Mouse (Mus musculus): ENCODE measurements at regions not wholly inside any gene's neighbourhood (a gene's known extent, or its start where the extent isn't known, plus 50 kb on each side); places are given as distances from the start of the nearest gene placed in this dataset.

GRCm38 (mm10) chr4:125391269-125391668 is 99.2 kb upstream of the Grik3 start:
- no peaks in the 10 kb centered on the region for H3K27me3 ChIP-seq (ENCODE audit: control insufficient read depth, insufficient read depth, low read length)
- no peak overlapping the region for H3K4me3 ChIP-seq (ENCODE audit: control insufficient read depth, low read depth, low read length)
- TF ChIP-seq CTCF (IDR thresholded peaks at IDR 0.05; ENCODE audit: control insufficient read depth, insufficient read depth, insufficient replicate concordance, low read depth, low read length) (no peak), POLR2A (IDR thresholded peaks at IDR 0.05; ENCODE audit: control insufficient read depth, low read depth, low read length) (no peak)
- H3K36me3 ChIP-seq (ENCODE audit: control insufficient read depth, insufficient read depth, low read length), result no peaks in the 10 kb centered on the region
- H3K27ac ChIP-seq (ENCODE audit: control insufficient read depth, insufficient read depth, low read depth, low read length), result no peak overlapping the region
- no peaks in the 10 kb centered on the region for H3K4me1 ChIP-seq (ENCODE audit: control insufficient read depth, insufficient read depth, low read length)

DNA sequence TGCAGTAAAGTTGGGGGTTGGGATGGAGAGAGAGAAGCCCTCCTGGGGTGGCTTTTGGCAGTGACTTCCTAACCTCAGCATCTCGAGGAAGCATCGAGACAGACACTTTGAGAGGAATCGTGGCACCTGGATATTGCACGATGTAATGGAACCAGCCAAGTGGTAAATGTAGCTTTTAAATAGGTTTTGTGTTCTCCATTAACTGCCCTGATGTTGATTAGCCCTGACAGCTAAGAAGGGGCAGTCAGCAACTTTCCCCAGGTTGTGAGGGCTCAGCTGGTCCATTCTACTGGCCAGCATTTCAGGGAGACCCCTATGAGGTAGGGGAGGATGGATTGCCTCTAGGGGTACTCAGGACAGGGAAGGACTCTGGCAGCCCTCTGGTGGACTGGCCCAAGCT is 104.7 kb upstream of the Grik3 start:
- H3K4me1 ChIP-seq (ENCODE audit: control insufficient read depth, insufficient read depth, low read length), result no peaks in the 10 kb centered on the region
- H3K36me3 ChIP-seq (ENCODE audit: control insufficient read depth, insufficient read depth, low read length), result no peaks in the 10 kb centered on the region
- no peaks in the 10 kb centered on the region for H3K27me3 ChIP-seq (ENCODE audit: control insufficient read depth, insufficient read depth, low read length)
- no peak overlapping the region for H3K27ac ChIP-seq (ENCODE audit: control insufficient read depth, insufficient read depth, low read depth, low read length)
- H3K4me3 ChIP-seq (ENCODE audit: control insufficient read depth, low read depth, low read length), result no peak overlapping the region
- TF ChIP-seq POLR2A (IDR thresholded peaks at IDR 0.05; ENCODE audit: control insufficient read depth, low read depth, low read length), result no peak
- no peak for TF ChIP-seq CTCF (IDR thresholded peaks at IDR 0.05; ENCODE audit: control insufficient read depth, insufficient read depth, insufficient replicate concordance, low read depth, low read length)

GRCm38 (mm10) chr4:125364011-125364410 is 126.5 kb upstream of the Grik3 start:
- Histone ChIP-seq H3K36me3 (ENCODE audit: control insufficient read depth, insufficient read depth, low read length) (no peaks in the 10 kb centered on the region), H3K27me3 (ENCODE audit: control insufficient read depth, insufficient read depth, low read length) (no peaks in the 10 kb centered on the region), H3K4me3 (ENCODE audit: control insufficient read depth, low read depth, low read length) (no peak overlapping the region), H3K27ac (ENCODE audit: control insufficient read depth, insufficient read depth, low read depth, low read length) (no peak overlapping the region), H3K4me1 (ENCODE audit: control insufficient read depth, insufficient read depth, low read length) (no peaks in the 10 kb centered on the region)
- TF ChIP-seq CTCF (IDR thresholded peaks at IDR 0.05; ENCODE audit: control insufficient read depth, insufficient read depth, insufficient replicate concordance, low read depth, low read length) (no peak), POLR2A (IDR thresholded peaks at IDR 0.05; ENCODE audit: control insufficient read depth, low read depth, low read length) (no peak)

DNA sequence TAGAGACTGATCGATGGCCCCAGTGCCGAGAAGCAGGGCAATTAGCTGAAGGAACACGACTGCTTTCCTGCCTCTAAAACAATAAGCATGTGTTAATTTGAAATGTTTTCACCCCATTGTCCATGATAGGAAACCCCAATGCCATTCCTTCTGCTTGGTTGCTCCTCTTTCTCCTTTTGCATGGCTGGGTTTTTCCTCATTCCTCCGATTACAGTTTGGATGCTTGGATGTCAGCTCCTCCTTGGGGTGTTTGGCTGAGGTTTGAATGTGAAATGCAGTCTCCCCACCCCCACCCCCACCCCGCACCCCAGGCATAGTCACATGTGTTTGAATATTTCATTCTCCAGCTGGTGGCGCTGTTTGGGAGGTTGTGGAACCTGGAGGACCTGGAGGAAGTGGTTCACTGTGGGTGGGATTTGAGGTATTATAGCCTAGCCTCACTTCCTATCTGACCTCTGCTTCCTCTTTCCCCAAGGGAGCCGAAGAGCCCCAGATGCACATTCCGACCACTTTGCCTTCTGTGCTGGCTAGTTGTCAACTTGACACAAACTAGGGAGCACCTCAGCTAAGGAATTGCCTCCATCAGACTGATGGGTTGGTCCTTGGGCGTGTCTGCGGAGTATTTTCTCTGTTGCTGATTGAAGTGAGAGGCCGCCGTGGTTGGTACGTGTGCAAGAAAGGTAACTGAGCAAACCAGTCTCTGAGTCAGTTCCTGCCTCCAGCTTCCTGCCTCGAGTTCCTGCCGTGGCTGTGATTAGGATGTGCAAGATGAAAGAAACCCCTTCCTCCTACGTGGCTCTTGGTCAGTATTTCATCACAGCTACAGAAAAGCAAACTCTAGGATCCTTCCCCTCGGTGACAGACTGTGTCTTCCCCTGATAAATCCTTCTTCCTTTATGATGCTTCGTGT is 128.6 kb upstream of the Grik3 start:
- Histone ChIP-seq H3K27ac (ENCODE audit: control insufficient read depth, insufficient read depth, low read depth, low read length) (no peak overlapping the region), H3K4me1 (ENCODE audit: control insufficient read depth, insufficient read depth, low read length) (no peaks in the 10 kb centered on the region), H3K4me3 (ENCODE audit: control insufficient read depth, low read depth, low read length) (no peak overlapping the region), H3K27me3 (ENCODE audit: control insufficient read depth, insufficient read depth, low read length) (no peaks in the 10 kb centered on the region), H3K36me3 (ENCODE audit: control insufficient read depth, insufficient read depth, low read length) (no peaks in the 10 kb centered on the region)
- TF ChIP-seq CTCF (IDR thresholded peaks at IDR 0.05; ENCODE audit: control insufficient read depth, insufficient read depth, insufficient replicate concordance, low read depth, low read length) (no peak), POLR2A (IDR thresholded peaks at IDR 0.05; ENCODE audit: control insufficient read depth, low read depth, low read length) (no peak)

- Histone ChIP-seq H3K27ac (ENCODE audit: control insufficient read depth, insufficient read depth, low read depth, low read length) (no peak overlapping the region), H3K4me1 (ENCODE audit: control insufficient read depth, insufficient read depth, low read length) (no peaks in the 10 kb centered on the region), H3K4me3 (ENCODE audit: control insufficient read depth, low read depth, low read length) (no peak overlapping the region), H3K27me3 (ENCODE audit: control insufficient read depth, insufficient read depth, low read length) (no peaks in the 10 kb centered on the region), H3K36me3 (ENCODE audit: control insufficient read depth, insufficient read depth, low read length) (no peaks in the 10 kb centered on the region)
- TF ChIP-seq POLR2A (IDR thresholded peaks at IDR 0.05; ENCODE audit: control insufficient read depth, low read depth, low read length) (no peak), CTCF (IDR thresholded peaks at IDR 0.05; ENCODE audit: control insufficient read depth, insufficient read depth, insufficient replicate concordance, low read depth, low read length) (no peak)
These were observed 132.1 kb upstream of the Grik3 start for GRCm38 (mm10) chr4:125358356-125358755.

DNA sequence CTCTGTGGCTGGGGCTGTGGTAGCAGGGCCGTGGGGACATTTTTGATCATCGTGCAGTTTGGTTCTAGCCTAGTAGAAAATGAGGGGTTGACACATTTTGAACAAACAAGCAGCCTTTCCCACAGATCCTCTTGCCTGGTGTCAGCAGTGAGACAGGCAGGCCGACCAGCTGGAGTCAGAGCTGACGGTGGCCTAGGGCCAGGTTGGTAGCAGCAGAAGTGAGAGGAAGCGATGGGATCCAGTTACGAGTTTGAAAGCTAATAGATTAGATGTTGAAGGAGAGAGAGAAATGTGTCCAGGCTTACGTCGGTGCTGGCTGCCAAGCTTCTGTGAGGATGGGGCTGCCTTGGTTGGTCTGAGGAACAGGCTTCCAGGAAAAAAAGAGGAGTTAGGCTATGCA is 134.1 kb upstream of the Grik3 start:
- H3K27me3 ChIP-seq (ENCODE audit: control insufficient read depth, insufficient read depth, low read length), result no peaks in the 10 kb centered on the region
- H3K4me3 ChIP-seq (ENCODE audit: control insufficient read depth, low read depth, low read length), result no peak overlapping the region
- no peak for TF ChIP-seq POLR2A (IDR thresholded peaks at IDR 0.05; ENCODE audit: control insufficient read depth, low read depth, low read length)
- TF ChIP-seq CTCF (IDR thresholded peaks at IDR 0.05; ENCODE audit: control insufficient read depth, insufficient read depth, insufficient replicate concordance, low read depth, low read length), result no peak

DNA sequence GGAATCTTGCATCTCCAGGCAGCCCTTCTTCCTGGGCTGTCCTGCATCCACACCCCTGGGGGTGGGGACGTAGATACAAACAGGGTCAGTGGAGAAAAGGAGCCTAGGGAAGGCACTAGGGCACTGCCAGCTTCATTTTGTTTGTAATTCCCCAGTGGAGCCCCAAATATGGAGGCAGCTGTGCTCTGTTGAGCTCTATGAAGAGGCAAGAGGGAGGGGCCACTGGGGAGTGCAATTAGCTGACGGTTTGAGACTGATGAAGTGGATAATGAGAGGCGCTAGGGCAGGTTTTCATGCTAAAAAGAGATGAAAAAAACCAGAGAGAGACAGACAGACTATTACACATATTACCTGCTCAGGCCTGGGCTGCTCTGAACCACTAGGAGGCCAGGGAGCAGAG is 135.8 kb upstream of the Grik3 start:
- no peak for TF ChIP-seq POLR2A (IDR thresholded peaks at IDR 0.05; ENCODE audit: control insufficient read depth, low read depth, low read length)
- TF ChIP-seq CTCF (IDR thresholded peaks at IDR 0.05; ENCODE audit: control insufficient read depth, insufficient read depth, insufficient replicate concordance, low read depth, low read length), result no peak
- no peak overlapping the region for H3K27ac ChIP-seq (ENCODE audit: control insufficient read depth, insufficient read depth, low read depth, low read length)
- H3K4me3 ChIP-seq (ENCODE audit: control insufficient read depth, low read depth, low read length), result no peak overlapping the region
- no peaks in the 10 kb centered on the region for H3K27me3 ChIP-seq (ENCODE audit: control insufficient read depth, insufficient read depth, low read length)
- no peaks in the 10 kb centered on the region for H3K36me3 ChIP-seq (ENCODE audit: control insufficient read depth, insufficient read depth, low read length)
- no peaks in the 10 kb centered on the region for H3K4me1 ChIP-seq (ENCODE audit: control insufficient read depth, insufficient read depth, low read length)

More for the DNA sequence above, 134.1 kb upstream of the Grik3 start:
- no peaks in the 10 kb centered on the region for H3K4me1 ChIP-seq (ENCODE audit: control insufficient read depth, insufficient read depth, low read length)
- H3K36me3 ChIP-seq (ENCODE audit: control insufficient read depth, insufficient read depth, low read length), result no peaks in the 10 kb centered on the region
- H3K27ac ChIP-seq (ENCODE audit: control insufficient read depth, insufficient read depth, low read depth, low read length), result no peak overlapping the region

Measured in testis, adult 2 months (tissue).